Mouse (Mus musculus) layer of hippocampus, adult 8-10 months (tissue): ENCODE measurements around the gene Cbx5. TPM values are rescaled to one million over a fixed set of nuclear protein-coding genes. Genes with fewer than 3 reads are reported as not detected.
A peak's percentile ranks its signal among the peaks of the same experiment; 100 is the strongest.

Source experiments
- DNase-seq, 2 experiments: peaks; one replicate each; pipeline ENCODE4 v3.0.0; 2022; ENCODE audit warnings: low spot score in 2 of 2
- microRNA-seq, 2 experiments: library from miRNA; unstranded; fragments of <30 nt; microRNA quantifications; one replicate each; pipeline ENCODE4 v1.2.0; 2022
- total RNA-seq, 4 experiments: library from RNA; stranded (reverse); gene quantifications; 2 replicates each; pipeline ENCODE4 v1.2.4; 2022

The Cbx5 gene
- total RNA-seq, 4 experiments from 2014 or later: 170 to 209 (median 180) TPM

DNA sequence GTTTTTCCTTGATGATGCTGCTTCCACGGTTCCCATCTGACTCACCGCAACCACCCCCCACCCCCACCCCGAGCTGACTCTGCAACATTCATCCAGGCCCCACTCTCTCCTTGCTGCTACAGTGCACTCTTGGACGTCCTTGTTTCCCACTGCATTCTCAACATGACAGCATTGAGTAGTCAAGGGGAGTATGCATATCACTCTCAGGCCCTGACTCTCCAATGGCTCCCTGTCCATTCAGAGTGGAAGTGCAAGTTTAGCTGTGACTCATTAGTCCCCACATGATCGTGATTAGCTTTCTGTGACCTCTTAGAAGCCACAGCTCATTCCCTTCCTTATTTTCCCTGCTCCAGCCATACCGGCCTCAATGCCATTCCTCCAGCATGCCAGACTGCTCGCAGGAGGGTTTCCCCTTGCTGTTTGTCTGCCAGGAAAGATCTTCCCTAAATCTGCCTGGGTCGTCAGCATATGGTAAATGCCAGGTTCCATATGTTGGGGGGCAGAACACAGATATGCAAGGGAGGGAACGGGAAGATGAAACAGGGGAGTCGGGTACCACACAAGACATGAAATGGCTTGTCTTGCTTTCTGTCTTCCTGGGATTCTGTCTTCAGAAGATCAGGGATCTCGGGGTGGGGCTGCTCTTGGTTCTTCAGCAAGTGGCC lies 93.8 kb downstream of the Cbx5 start:
- DNase-seq: peak in 1 of 2 experiments; percentile 33

- DNase-seq: no peak
Measured at GRCm38 (mm10) chr15:103144176-103144575, 95.4 kb downstream of the Cbx5 start.

Small RNA genes lying within 50 kb of the gene (microRNA-seq; reads per million reads assigned to microRNA genes)
- 43.4 to 80.1 reads per million in 2 experiments for gene Mir148b

Other genes with a start within 250 kb of the Cbx5 start
- not detected for gene Hoxc8, start 249.2 kb downstream of the Cbx5 start, total RNA-seq
- not detected for gene Hoxc6, start 241.6 kb downstream of the Cbx5 start, total RNA-seq
- gene Hoxc4, start 220.9 kb downstream of the Cbx5 start, total RNA-seq: not detected
- gene Smug1, start 72.7 kb downstream of the Cbx5 start, total RNA-seq: 10 to 100 TPM; 13.2 to 21.6 (median 17.3) TPM
- 100 to 1,000 TPM; 257 to 295 (median 288) TPM for gene Hnrnpa1, start 616 bp upstream of the Cbx5 start, total RNA-seq
- not detected for gene Nfe2, start 18.6 kb upstream of the Cbx5 start, total RNA-seq
- 100 to 1,000 TPM in 1 of 4 experiments, 10 to 100 TPM in 3; 90.6 to 100 (median 94.2) TPM for gene Copz1, start 32.9 kb upstream of the Cbx5 start, total RNA-seq
- gene Gpr84, start 70.8 kb upstream of the Cbx5 start, total RNA-seq: 1 to 10 TPM in 2 of 4 experiments, under 1 TPM in 2; 0.35 to 9.3 (median 4.4) TPM
- gene Zfp385a, start 100.3 kb upstream of the Cbx5 start, total RNA-seq: 10 to 100 TPM; 37.9 to 55.5 (median 47.0) TPM
- 1 to 10 TPM; 1.8 to 4.8 (median 2.9) TPM for gene Itga5, start 126.9 kb upstream of the Cbx5 start, total RNA-seq
- not detected for gene Gtsf1, start 190.7 kb upstream of the Cbx5 start, total RNA-seq
- not detected for gene Gtsf2, start 208.7 kb upstream of the Cbx5 start, total RNA-seq
- 10 to 100 TPM in 2 of 4 experiments, 1 to 10 TPM in 2; 7.4 to 29.6 (median 17.0) TPM for gene Nckap1l, start 214.0 kb upstream of the Cbx5 start, total RNA-seq